Mouse (Mus musculus) heart, adult 2 months (tissue): ENCODE results near the gene Helq. TPM values are rescaled to one million over a fixed set of nuclear protein-coding genes. Genes with fewer than 3 reads are reported as not detected.

Experiments used
- DNase-seq, 2 experiments: peaks; one replicate each; pipeline ENCODE4 v3.0.0; 2021
- H3K27ac ChIP-seq: fragments of 200-600 bp; 2 replicates; pipeline ENCODE4 v1.8.1; 2022
- H3K27me3 ChIP-seq: fragments of 200-500 bp; 2 replicates; pipeline ENCODE4 v1.6.1; 2012; ENCODE audit warnings: mild to moderate bottlenecking, low read length, inconsistent platforms, mixed read lengths; ENCODE audit not compliant: control insufficient read depth, insufficient read depth
- H3K36me3 ChIP-seq: fragments of 200-500 bp; 2 replicates; pipeline ENCODE4 v1.6.1; 2012; ENCODE audit warnings: low read length, inconsistent platforms; ENCODE audit not compliant: control insufficient read depth, insufficient read depth
- H3K4me1 ChIP-seq: fragments of 200-500 bp; 2 replicates; pipeline ENCODE4 v1.6.1; 2011; ENCODE audit warnings: low read length; ENCODE audit not compliant: control insufficient read depth, insufficient read depth
- H3K4me3 ChIP-seq: fragments of 200-600 bp; 2 replicates; pipeline ENCODE4 v1.8.1; 2022
- H3K79me2 ChIP-seq: fragments of 200-500 bp; replicated peaks from 2 replicates; pipeline ENCODE4 v1.6.1; 2012; ENCODE audit warnings: mild to moderate bottlenecking, inconsistent platforms, low read length, moderate library complexity, mixed read lengths; ENCODE audit not compliant: control insufficient read depth, insufficient read depth
- H3K9ac ChIP-seq: fragments of 200-500 bp; 2 replicates; pipeline ENCODE4 v1.6.1; 2012; ENCODE audit warnings: low read depth, mild to moderate bottlenecking, control low read depth, inconsistent platforms, low read length, mixed read lengths
- CTCF ChIP-seq: fragments of 200-600 bp; IDR thresholded peaks from 2 replicates; pipeline ENCODE4 v1.8.1; 2022; ENCODE audit warnings: antibody characterized with exemption, mild to moderate bottlenecking, moderate library complexity
- EP300 ChIP-seq: fragments of 200-500 bp; IDR thresholded peaks from 2 replicates; pipeline ENCODE4 v1.6.1; 2011; ENCODE audit warnings: low read depth, low read length, control low read depth; ENCODE audit not compliant: insufficient read depth
- POLR2A ChIP-seq: fragments of 200-500 bp; IDR thresholded peaks from 2 replicates; pipeline ENCODE4 v1.6.1; 2011; ENCODE audit warnings: mild to moderate bottlenecking, low read depth, low read length, control low read depth; ENCODE audit not compliant: insufficient read depth
- WGBS: fragments of 180-500 bp; shearing (Covaris S2); methylation state at CpG from one replicate; pipeline ENCODE4 v1.1.7; 2018; 5-methylcytosine and 5-hydroxymethylcytosine counted together
- intact Hi-C: fragments of 180-260 bp; cut with DNase I; formaldehyde crosslinking; loops from one replicate; pipeline ENCODE4 v1.15.1; 2025
- polyA plus RNA-seq: library from polyadenylated mRNA; depleted of rRNA; stranded (reverse); fragments of >200 nt; gene quantifications from 2 replicates; pipeline ENCODE4 v1.2.3, GENCODE M21; 2012
- total RNA-seq, 2 experiments: library from RNA; stranded (reverse); gene quantifications; 2 replicates each; pipeline ENCODE4 v1.2.3; 2021

Helq gene
- total and polyA plus RNA-seq, 3 experiments, result 2.1 to 3.0 (median 2.9) TPM

DNA sequence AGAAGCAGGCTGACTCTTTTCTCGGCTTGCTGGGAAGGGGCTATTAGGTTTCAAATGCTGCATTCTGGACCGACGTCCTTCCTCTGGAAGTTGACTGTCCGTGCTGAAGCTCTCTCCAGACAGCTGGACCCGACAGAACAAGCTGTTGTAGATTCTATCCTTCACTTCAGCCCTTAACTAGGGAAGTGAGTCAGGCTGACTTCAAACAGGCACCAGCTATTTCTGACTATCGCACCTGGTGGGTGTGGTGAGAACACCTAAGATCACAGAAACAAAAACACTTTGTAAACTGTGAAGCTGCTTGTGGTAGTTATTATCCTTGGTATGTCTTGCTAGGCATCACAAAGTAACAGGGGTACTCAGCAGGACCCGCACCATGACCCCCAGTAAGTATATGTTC is 28.1 kb upstream of the Helq start:
- WGBS, result 75% methylated on average over 7 of the region's 7 CpGs
- Histone ChIP-seq H3K27me3 (no peaks in the 10 kb centered on the region), H3K4me1 (no peaks in the 10 kb centered on the region), H3K9ac (no peak overlapping the region), H3K4me3 (no peak overlapping the region), H3K79me2 (no peaks in the 10 kb centered on the region), H3K27ac (no peak overlapping the region), H3K36me3 (no peaks in the 10 kb centered on the region)
- intact Hi-C loops, result loop anchor here (1.0 to 5.0 kb wide), 2 partner anchors 41 to 89 kb away; no protein-coding TSS in a partner anchor
- no peak for DNase-seq
- no peak for TF ChIP-seq CTCF

DNA sequence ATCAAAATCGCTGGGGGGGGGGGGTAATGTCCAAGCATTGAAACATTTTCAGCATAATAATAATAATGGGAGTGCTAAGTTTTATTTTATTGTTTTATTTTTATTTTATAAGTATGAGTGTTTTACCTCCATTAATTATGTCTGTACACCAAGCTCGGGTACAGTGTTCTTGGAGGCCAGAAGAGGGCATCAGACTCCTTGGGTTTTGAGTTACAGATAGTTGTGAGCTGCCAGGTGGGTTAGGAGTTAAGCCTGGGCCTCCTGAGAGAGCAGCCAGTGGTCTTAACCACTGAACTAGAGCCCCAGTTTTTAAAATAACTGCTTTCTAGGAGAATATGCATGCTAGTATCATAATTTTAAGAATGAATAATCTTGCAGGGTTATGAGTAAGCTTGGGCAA is 27.6 kb upstream of the Helq start:
- Histone ChIP-seq H3K36me3 (no peaks in the 10 kb centered on the region), H3K4me1 (no peaks in the 10 kb centered on the region; the same call in 1 of the 2 replicates), H3K9ac (no peak overlapping the region), H3K4me3 (no peak overlapping the region), H3K27me3 (no peaks in the 10 kb centered on the region), H3K79me2 (no peaks in the 10 kb centered on the region), H3K27ac (no peak overlapping the region)
- intact Hi-C loops, result loop anchor here (1.0 to 5.0 kb wide), 2 partner anchors 41 to 89 kb away; no protein-coding TSS in a partner anchor
- DNase-seq, result no peak
- TF ChIP-seq POLR2A (no peak), CTCF (peak; percentile 70), EP300 (no peak)
- 23% methylated on average over 2 of the region's 2 CpGs for WGBS

DNA sequence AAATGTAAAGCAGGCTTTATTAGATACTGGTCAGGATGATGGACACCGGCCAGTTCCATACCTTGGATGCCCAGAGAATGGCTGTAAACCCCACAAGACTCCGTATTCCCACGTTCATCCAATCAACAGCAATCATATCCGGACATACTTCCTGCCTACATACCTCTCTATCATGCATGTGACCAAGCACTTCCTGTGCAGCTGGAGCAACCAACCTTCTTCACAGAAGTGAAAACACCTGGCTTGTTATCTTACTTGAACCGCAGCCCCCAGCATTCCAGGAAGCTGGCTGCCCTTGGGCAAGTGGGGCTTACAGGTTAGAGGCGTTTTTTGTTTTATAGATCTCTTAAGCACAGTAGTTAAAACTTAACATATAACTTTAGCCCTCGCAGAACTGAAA is 24.4 kb upstream of the Helq start:
- intact Hi-C loops, result no loop called here
- H3K27me3 ChIP-seq, result no peaks in the 10 kb centered on the region
- TF ChIP-seq EP300, result no peak
- no peak for TF ChIP-seq CTCF
- TF ChIP-seq POLR2A, result no peak
- no peaks in the 10 kb centered on the region; the same call in 1 of the 2 replicates for H3K4me1 ChIP-seq
- WGBS, result 61% methylated on average over 7 of the region's 7 CpGs
- H3K79me2 ChIP-seq, result no peaks in the 10 kb centered on the region
- no peaks in the 10 kb centered on the region for H3K36me3 ChIP-seq
- no peak overlapping the region for H3K27ac ChIP-seq
- H3K4me3 ChIP-seq, result no peak overlapping the region
- DNase-seq, result no peak
- no peak overlapping the region for H3K9ac ChIP-seq

DNA sequence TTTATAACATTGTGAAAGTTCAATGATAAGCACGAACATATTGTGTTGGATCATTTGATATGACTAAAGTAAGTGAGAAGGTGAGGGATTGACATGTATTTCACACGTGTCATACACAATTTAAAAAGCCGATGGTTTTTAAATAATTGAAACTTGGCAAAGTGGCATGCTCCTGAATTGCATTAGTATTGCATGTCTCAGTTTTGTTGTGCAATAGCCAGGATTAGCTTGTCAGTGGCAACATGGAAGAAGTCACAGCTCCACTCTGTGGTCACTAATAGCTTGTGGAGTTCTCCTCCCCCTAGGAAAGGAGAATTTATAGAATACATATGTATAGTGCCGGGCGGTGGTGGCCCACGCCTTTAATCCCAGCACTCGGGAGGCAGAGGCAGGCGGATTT is 23.0 kb upstream of the Helq start:
- no peaks in the 10 kb centered on the region; the same call in 1 of the 2 replicates for H3K4me1 ChIP-seq
- no peak for TF ChIP-seq CTCF
- TF ChIP-seq POLR2A, result no peak
- TF ChIP-seq EP300, result no peak
- intact Hi-C loops, result loop anchor here (2.0 kb wide), 1 partner anchor 23 kb away; the partner anchor contains the start of genes Helq and Mrps18c
- no peak overlapping the region for H3K27ac ChIP-seq
- no peaks in the 10 kb centered on the region for H3K27me3 ChIP-seq
- no peak overlapping the region for H3K9ac ChIP-seq
- H3K79me2 ChIP-seq, result no peaks in the 10 kb centered on the region
- no peak for DNase-seq
- peak overlapping the region; percentile 67 for H3K4me3 ChIP-seq
- no peaks in the 10 kb centered on the region; the same call in 1 of the 2 replicates for H3K36me3 ChIP-seq
- 71% methylated on average over 8 of the region's 8 CpGs for WGBS

GRCm38 (mm10) chr5:100820483-100821184 is 22.2 kb upstream of the Helq start, which contains the start of gene Abraxas1:
Abraxas1 (minus strand) TSS chr5:100820965.
- WGBS, result under 1% methylated on average over 63 of the region's 63 CpGs
- Histone ChIP-seq H3K79me2 (no peaks in the 10 kb centered on the region), H3K27ac (peak within 1 kb of the TSS; percentile 84), H3K36me3 (no peaks in the 10 kb centered on the region; the same call in 1 of the 2 replicates), H3K9ac (peak within 1 kb of the TSS; percentile 94), H3K27me3 (no peaks in the 10 kb centered on the region), H3K4me1 (no peaks in the 10 kb centered on the region; the same call in 1 of the 2 replicates), H3K4me3 (peak within 1 kb of the TSS; percentile 67)
- peak; percentile 91 to 94 for DNase-seq
- TF ChIP-seq CTCF (no peak; the same call in 1 of the 2 replicates), POLR2A (peak; percentile 85), EP300 (0 out of 2 replicates have a peak, but pooled peaks have one; percentile 34)
- intact Hi-C loops, result loop anchor here (2.0 kb wide), 1 partner anchor 22 kb away; the partner anchor contains the start of genes Helq and Mrps18c
